Comparison of ENCODE assay signal across 30 mouse cellular contexts in the genomic region with DNA sequence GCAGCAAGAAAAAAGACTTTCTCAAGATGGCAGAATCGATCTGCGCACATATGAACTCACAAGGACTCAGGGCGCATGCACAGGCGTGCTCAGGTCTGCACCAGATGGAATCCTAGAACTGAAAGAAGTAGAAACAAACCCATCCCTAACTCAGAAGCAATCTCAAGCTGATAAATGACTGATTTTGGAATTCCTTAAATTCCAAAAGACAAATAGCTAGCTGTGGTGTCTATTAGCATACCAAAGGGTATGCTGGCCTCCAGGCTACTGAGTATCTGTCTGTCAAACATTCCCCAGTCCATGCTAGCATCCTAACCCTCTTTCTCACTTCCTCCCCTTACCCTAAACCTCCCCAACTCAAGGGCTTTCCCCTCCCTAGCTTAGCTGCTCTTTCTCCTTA. TPM values are rescaled to one million over a fixed set of nuclear protein-coding genes. Genes with fewer than 3 reads are reported as not detected.
DNase-seq lines count a peak whose midpoint lies in the region; ATAC-seq and TF ChIP-seq lines count a peak whose summit lies in the region.
"Had no signal": no experiment of that assay in that cellular context is flagged by ENCODE, and none has a peak within 500 bp of the region (broad histone marks: within the 10 kb centered on the region; RNA-seq: fewer than 3 reads in every experiment).

No protein-coding gene starts in this region.

- DNase-seq in 3T3-L1 (ENCODE audit: low read depth, low spot score): peak; percentile 53
- DNase-seq in CH12.LX (ENCODE audit: extremely low read depth): no peak
- peak; percentile 51 for DNase-seq in ES-E14 (ENCODE audit: low read depth, low spot score)
- DNase-seq in ZHBTc4 (ENCODE audit: low read depth, low spot score): peak; percentile 93
- no peak for DNase-seq in kidney, adult 9 months
- DNase-seq: adrenal gland, postnatal 10 days; adrenal gland, postnatal 36 days; cerebellum, adult 18-20 months; cerebellum, adult 9-10 months; cerebellum, postnatal 14 days; forebrain, postnatal 0 days; gastrocnemius, postnatal 25 days; heart, adult 18-20 months; heart, postnatal 10 days; heart, postnatal 36 days; kidney, adult 11 months; kidney, adult 8-10 months had no signal

- in situ Hi-C loops in CH12.LX (cut with MboI; ENCODE audit: low pct_ligation_motif_present, low pct_unique_long_range_greater_than_20kb, low sequenced_read_pairs) (no loop called here), ES-E14 (cut with MboI; ENCODE audit: low sequenced_read_pairs in 2 of 2, unreplicated experiment in 2 of 2) (loop anchor here (25.0 kb wide), 2 partner anchors 98 to 348 kb away; a partner anchor contains a TSS)

- H3K4me3 ChIP-seq in CH12.LX (replicated peaks in 1 of 3; ENCODE audit: low read depth in 2 of 3, low read length in 2 of 3, poor library complexity in 1 of 3): peak overlapping the region in 1 of 3 experiments; percentile 30
- no peak overlapping the region; a peak in 1 of 4 replicates for H3K4me3 ChIP-seq in ES-E14 (ENCODE audit: insufficient read depth in 1 of 2, low read depth in 1 of 2, low read length in 2 of 2, poor library complexity in 1 of 2, severe bottlenecking in 1 of 2)
- H3K4me3 ChIP-seq: embryonic facial prominence, embryonic 12.5 days; embryonic facial prominence, embryonic 15.5 days; heart, embryonic 12.5 days; heart, embryonic 15.5 days; hindbrain, embryonic 10.5 days; hindbrain, embryonic 13.5 days; intestine, embryonic 15.5 days had no signal

- H3K4me1 ChIP-seq in CH12.LX (ENCODE audit: control insufficient read depth in 1 of 2, insufficient read depth in 2 of 2) (peaks cover 7 to 25% of the 10 kb centered on the region in 2 experiments), ES-E14 (ENCODE audit: control insufficient read depth in 2 of 2, insufficient read depth in 2 of 2, low read length in 2 of 2, poor library complexity in 1 of 2) (peaks cover 5 to 12% of the 10 kb centered on the region in 2 experiments; a peak in 3 of 4 replicates)

- dilution Hi-C loops in CH12.LX (cut with MboI; ENCODE audit: extremely low pct_ligation_motif_present, extremely low pct_unique_long_range_greater_than_20kb, low sequenced_read_pairs): no loop called here

- H3K9me3 ChIP-seq in CH12.LX (replicated peaks; ENCODE audit: low read length): no peaks in the 10 kb centered on the region
- no peaks in the 10 kb centered on the region for H3K9me3 ChIP-seq in ES-E14 (ENCODE audit: control insufficient read depth, insufficient read depth, low read depth, low read length)
- H3K9me3 ChIP-seq: embryonic facial prominence, embryonic 12.5 days; embryonic facial prominence, embryonic 15.5 days; heart, embryonic 15.5 days; hindbrain, embryonic 10.5 days; hindbrain, embryonic 13.5 days; intestine, embryonic 15.5 days had no signal

- peak; percentile 65 for TF ChIP-seq EP300 in CH12.LX (IDR thresholded peaks at IDR 0.05; ENCODE audit: low read length)

- no peak for TF ChIP-seq RAD21 in CH12.LX (IDR thresholded peaks at IDR 0.05; ENCODE audit: low read depth, low read length)

- no peak for TF ChIP-seq POLR2A in CH12.LX (IDR thresholded peaks at IDR 0.05; ENCODE audit: low read depth, low read length)

- no peaks in the 10 kb centered on the region for H3K27me3 ChIP-seq in CH12.LX (replicated peaks)
- H3K27me3 ChIP-seq: embryonic facial prominence, embryonic 12.5 days; embryonic facial prominence, embryonic 15.5 days; heart, embryonic 12.5 days; heart, embryonic 15.5 days; hindbrain, embryonic 13.5 days; intestine, embryonic 15.5 days had no signal

- no peak for TF ChIP-seq CTCF in CH12.LX (conservative IDR thresholded peaks at IDR 0.05 in 1 of 2, IDR thresholded peaks at IDR 0.05 in 1 of 2; ENCODE audit: low read depth in 2 of 2, low read length in 2 of 2)

- no peak for ATAC-seq in activated CD4-positive, CD25-positive, alpha-beta regulatory T cell, adult 4 months
- ATAC-seq: forebrain, embryonic 14.5 days; forebrain, postnatal 0 days; hindbrain, embryonic 16.5 days; intestine, embryonic 15.5 days had no signal

- H3K36me3 ChIP-seq in CH12.LX (replicated peaks in 1 of 2; ENCODE audit: control insufficient read depth in 1 of 2, insufficient read depth in 1 of 2, low read length in 1 of 2): no peaks in the 10 kb centered on the region
- H3K36me3 ChIP-seq in ES-E14 (ENCODE audit: control insufficient read depth, insufficient read depth, low read length, poor library complexity, severe bottlenecking): no peaks in the 10 kb centered on the region
- H3K36me3 ChIP-seq: embryonic facial prominence, embryonic 12.5 days; embryonic facial prominence, embryonic 15.5 days; heart, embryonic 12.5 days; heart, embryonic 15.5 days; hindbrain, embryonic 10.5 days; hindbrain, embryonic 13.5 days; intestine, embryonic 15.5 days had no signal

- peak overlapping the region; percentile 48 for H3K9ac ChIP-seq in CH12.LX (ENCODE audit: insufficient read depth, low read depth)
- no peak overlapping the region; the same call in 1 of the 2 replicates for H3K9ac ChIP-seq in ES-E14 (ENCODE audit: insufficient read depth, low read depth, low read length, poor library complexity, severe bottlenecking)
- H3K9ac ChIP-seq: embryonic facial prominence, embryonic 12.5 days; embryonic facial prominence, embryonic 15.5 days; forebrain, postnatal 0 days; heart, embryonic 12.5 days; heart, embryonic 15.5 days; hindbrain, embryonic 13.5 days; intestine, embryonic 15.5 days had no signal

- H3K27ac ChIP-seq in CH12.LX (ENCODE audit: insufficient read depth, low read depth): peak overlapping the region; percentile 77
- peak overlapping the region; percentile 69; the same call in 1 of the 2 replicates for H3K27ac ChIP-seq in ES-E14 (ENCODE audit: insufficient read depth, low read depth, low read length, poor library complexity, severe bottlenecking)
- H3K27ac ChIP-seq: embryonic facial prominence, embryonic 12.5 days; embryonic facial prominence, embryonic 15.5 days; heart, embryonic 15.5 days; hindbrain, embryonic 10.5 days; hindbrain, embryonic 13.5 days; intestine, embryonic 15.5 days had no signal

- H3K79me2 ChIP-seq in CH12.LX (replicated peaks; ENCODE audit: control insufficient read depth, extremely low read depth, insufficient read depth, poor library complexity, severe bottlenecking): peaks cover 4% of the 10 kb centered on the region

- H3K4me2 ChIP-seq in CH12.LX (ENCODE audit: insufficient read depth, low read depth, poor library complexity, severe bottlenecking): peak overlapping the region; percentile 93
- H3K4me2 ChIP-seq: embryonic facial prominence, embryonic 12.5 days; embryonic facial prominence, embryonic 15.5 days; heart, embryonic 12.5 days; heart, embryonic 15.5 days; hindbrain, embryonic 13.5 days; intestine, embryonic 15.5 days had no signal

TF ChIP-seq in CH12.LX, 34 proteins besides CTCF, POLR2A, EP300 and RAD21:
- TF ChIP-seq TCF12 (IDR thresholded peaks at IDR 0.05; ENCODE audit: low read depth, low read length) (0 out of 2 replicates have a peak, but pooled peaks have one; percentile 26), UBTF (IDR thresholded peaks at IDR 0.05; ENCODE audit: low read depth, low read length) (no peak), NRF1 (IDR thresholded peaks at IDR 0.05; ENCODE audit: low read depth, low read length) (peak; percentile 63), IRF4 (IDR thresholded peaks at IDR 0.05; ENCODE audit: low read depth, low read length) (peak; percentile 83), JUN (IDR thresholded peaks at IDR 0.05; ENCODE audit: insufficient read depth, low read depth, low read length) (no peak), MYC (IDR thresholded peaks at IDR 0.05; ENCODE audit: low read depth, low read length) (0 out of 2 replicates have a peak, but pooled peaks have one; percentile 38)

TF ChIP-seq in ES-E14, 5 proteins besides CTCF, POLR2A, EP300 and RAD21:
- no peak for TF ChIP-seq ZC3H11A (IDR thresholded peaks at IDR 0.05; ENCODE audit: borderline replicate concordance, low read depth, low read length)
- TF ChIP-seq HCFC1 (IDR thresholded peaks at IDR 0.05; ENCODE audit: borderline replicate concordance, insufficient read depth, low read length): no peak
- no peak for TF ChIP-seq MAFK (IDR thresholded peaks at IDR 0.05; ENCODE audit: insufficient read depth, low read depth, low read length)
- no peak; the same call in 1 of the 2 replicates for TF ChIP-seq CHD2 (IDR thresholded peaks at IDR 0.05; ENCODE audit: low read depth, low read length)
- TF ChIP-seq ZNF384 (IDR thresholded peaks at IDR 0.05; ENCODE audit: low read depth, low read length): no peak

RNA-seq across cellular contexts. Expression of a gene that starts 4.0 kb away (rescaled TPM):
- total RNA-seq in CH12.LX (2012; rRNA removed) (30.9 and 37.2 TPM in 2 replicates), CH12.LX (2014; rRNA removed) (41.7 and 49.4 TPM in 2 replicates), ES-E14 (2012; rRNA removed) (35.0 and 47.6 TPM in 2 replicates)
- 30.4 and 36.5 TPM in 2 replicates for polyA plus RNA-seq in CH12.LX (2012; ENCODE audit: insufficient read length, low read depth)
- polyA plus RNA-seq in activated CD4-positive, CD25-positive, alpha-beta regulatory T cell, adult 4 months (2017; shearing (Covaris generic)): 10 to 100 TPM; 10.2 to 14.5 TPM

RNA-seq across cellular contexts. Expression of a gene that starts 4.4 kb away (rescaled TPM):
- 4.2 and 5.7 TPM in 2 replicates for total RNA-seq in CH12.LX (2012; rRNA removed)
- 0.52 and 0.99 TPM in 2 replicates for total RNA-seq in CH12.LX (2014; rRNA removed)
- polyA plus RNA-seq in CH12.LX (2012; ENCODE audit: insufficient read length, low read depth): 1.2 and 1.9 TPM in 2 replicates
- total RNA-seq in ES-E14 (2012; rRNA removed): 2.8 and 3.5 TPM in 2 replicates
- not detected for polyA plus RNA-seq in activated CD4-positive, CD25-positive, alpha-beta regulatory T cell, adult 4 months (2017; shearing (Covaris generic))
- polyA plus RNA-seq: embryonic facial prominence, embryonic 12.5 days; hindbrain, embryonic 10.5 days had no signal

RNA-seq across cellular contexts. Expression of a gene that starts 21.7 kb away (rescaled TPM):
- total RNA-seq in CH12.LX (2012; rRNA removed) (35.3 and 37.6 TPM in 2 replicates), CH12.LX (2014; rRNA removed) (33.8 and 35.9 TPM in 2 replicates), ES-E14 (2012; rRNA removed) (33.2 and 39.0 TPM in 2 replicates)
- 42.7 and 47.0 TPM in 2 replicates for polyA plus RNA-seq in CH12.LX (2012; ENCODE audit: insufficient read length, low read depth)
- polyA plus RNA-seq in activated CD4-positive, CD25-positive, alpha-beta regulatory T cell, adult 4 months (2017; shearing (Covaris generic)): 1 to 10 TPM; 6.5 to 8.2 TPM

RNA-seq across cellular contexts. Expression of a gene that starts 23.4 kb away (rescaled TPM):
- total RNA-seq in CH12.LX (2012; rRNA removed) (not detected in 2 replicates), CH12.LX (2014; rRNA removed) (not detected in 2 replicates), ES-E14 (2012; rRNA removed) (0.16 TPM in 1 of 2 replicates, not detected in the other)
- not detected in 2 replicates for polyA plus RNA-seq in CH12.LX (2012; ENCODE audit: insufficient read length, low read depth)
- not detected for polyA plus RNA-seq in activated CD4-positive, CD25-positive, alpha-beta regulatory T cell, adult 4 months (2017; shearing (Covaris generic))
- total RNA-seq: adrenal gland, postnatal 36 days; forebrain, postnatal 0 days; gastrocnemius, adult 8-10 months; gastrocnemius, postnatal 25 days; heart, adult 18-20 months; heart, postnatal 10 days; heart, postnatal 36 days; MEL had no signal
- polyA plus RNA-seq: embryonic facial prominence, embryonic 12.5 days; forebrain, embryonic 11.5 days; forebrain, embryonic 14.5 days; heart, embryonic 12.5 days; heart, embryonic 15.5 days; hindbrain, embryonic 10.5 days had no signal

RNA-seq across cellular contexts. Expression of a gene that starts 38.1 kb away (rescaled TPM):
- total RNA-seq in CH12.LX (2012; rRNA removed) (10.6 and 18.5 TPM in 2 replicates), CH12.LX (2014; rRNA removed) (30.6 and 34.8 TPM in 2 replicates), ES-E14 (2012; rRNA removed) (not detected in 2 replicates)
- 15.4 and 17.7 TPM in 2 replicates for polyA plus RNA-seq in CH12.LX (2012; ENCODE audit: insufficient read length, low read depth)
- polyA plus RNA-seq in activated CD4-positive, CD25-positive, alpha-beta regulatory T cell, adult 4 months (2017; shearing (Covaris generic)): 1 to 10 TPM in 1 of 2 experiments, not detected in 1; 4.9 TPM
- total RNA-seq: forebrain, postnatal 0 days; gastrocnemius, adult 8-10 months; gastrocnemius, postnatal 25 days had no signal
- polyA plus RNA-seq: embryonic facial prominence, embryonic 12.5 days; embryonic facial prominence, embryonic 15.5 days; forebrain, embryonic 11.5 days; forebrain, embryonic 14.5 days; hindbrain, embryonic 10.5 days; hindbrain, embryonic 13.5 days; hindbrain, embryonic 16.5 days; intestine, embryonic 15.5 days had no signal

Comparison
In these comparisons a context has a peak if more than half of its experiments do, and no peak if none do; other contexts are left out.
1. DNase-seq: peak in 3T3-L1 (single experiment), ES-E14 (single experiment) and ZHBTc4 (single experiment); none in CH12.LX (single experiment) and kidney, adult 9 months (single experiment).